Mouse (Mus musculus) regulatory T cell (primary cell): ENCODE data around the gene Ptgdr2.

Experiments used
- in situ Hi-C: fragments of 300-600 bp; cut with MboI, MseI; formaldehyde crosslinking; loops from one replicate; pipeline ENCODE4 v1.15.1; 2025; ENCODE audit warnings: high pct_unique_total_duplicates

Gene Ptgdr2

GRCm38 (mm10) chr19:10930641-10931040 lies 6.3 kb upstream of the Ptgdr2 start:
- in situ Hi-C loops, result no loop called here

- in situ Hi-C loops, result no loop called here
Observed at GRCm38 (mm10) chr19:10935029-10935428, 1.9 kb upstream of the Ptgdr2 start.

- in situ Hi-C loops, result no loop called here
Observed at GRCm38 (mm10) chr19:10936077-10936476, 883 bp upstream of the Ptgdr2 start.

- in situ Hi-C loops, result no loop called here
Observed at GRCm38 (mm10) chr19:10938771-10939170, 1.8 kb downstream of the Ptgdr2 start.

- in situ Hi-C loops, result no loop called here
Observed at GRCm38 (mm10) chr19:10940097-10940800, 3.3 kb downstream of the Ptgdr2 start.

GRCm38 (mm10) chr19:10940801-10941457 lies 4.0 kb downstream of the Ptgdr2 start:
- in situ Hi-C loops, result no loop called here

- in situ Hi-C loops, result no loop called here
Observed at GRCm38 (mm10) chr19:10943955-10944354, 7.0 kb downstream of the Ptgdr2 start.

GRCm38 (mm10) chr19:10946506-10946905 lies 9.5 kb downstream of the Ptgdr2 start:
- in situ Hi-C loops, result no loop called here

GRCm38 (mm10) chr19:10947219-10947618 lies 10.3 kb downstream of the Ptgdr2 start:
- in situ Hi-C loops, result no loop called here

- in situ Hi-C loops, result no loop called here
Observed at GRCm38 (mm10) chr19:10948416-10948815, 11.5 kb downstream of the Ptgdr2 start.

- in situ Hi-C loops, result no loop called here
Observed at GRCm38 (mm10) chr19:10949112-10949511, 12.2 kb downstream of the Ptgdr2 start, which contains the start of gene Ccdc86. Ccdc86 (minus strand) TSS chr19:10949266.

- in situ Hi-C loops, result no loop called here
Observed at GRCm38 (mm10) chr19:10949558-10949957, 12.6 kb downstream of the Ptgdr2 start.

GRCm38 (mm10) chr19:10952021-10952939 lies 15.3 kb downstream of the Ptgdr2 start:
- in situ Hi-C loops, result no loop called here

- in situ Hi-C loops, result no loop called here
Observed at GRCm38 (mm10) chr19:10959085-10959977, 22.4 kb downstream of the Ptgdr2 start.

GRCm38 (mm10) chr19:10959978-10960346 lies 23.0 kb downstream of the Ptgdr2 start:
- in situ Hi-C loops, result loop anchor here (5.0 kb wide), 1 partner anchor 293 kb away; no protein-coding TSS in a partner anchor

GRCm38 (mm10) chr19:10965721-10966120 lies 28.8 kb downstream of the Ptgdr2 start:
- in situ Hi-C loops, result no loop called here

GRCm38 (mm10) chr19:10968578-10968977 lies 31.6 kb downstream of the Ptgdr2 start:
- in situ Hi-C loops, result no loop called here

- in situ Hi-C loops, result no loop called here
Observed at GRCm38 (mm10) chr19:10970457-10970856, 33.5 kb downstream of the Ptgdr2 start.

GRCm38 (mm10) chr19:10972660-10973059 lies 35.7 kb downstream of the Ptgdr2 start:
- in situ Hi-C loops, result no loop called here

- in situ Hi-C loops, result no loop called here
Observed at GRCm38 (mm10) chr19:10973187-10973586, 36.2 kb downstream of the Ptgdr2 start.

- in situ Hi-C loops, result no loop called here
Observed at GRCm38 (mm10) chr19:10974238-10974865, 37.4 kb downstream of the Ptgdr2 start, which contains the start of gene Ms4a10. Ms4a10 (minus strand) TSS chr19:10974670.
